Mouse (Mus musculus) urinary bladder, adult 18-20 months (tissue): ENCODE data around the gene Lgals3bp.

Experiments used
- DNase-seq, 2 experiments: peaks; one replicate each; pipeline ENCODE4 v3.0.0; 2022; ENCODE audit warnings: low spot score in 2 of 2, mixed read lengths in 2 of 2

Lgals3bp gene

DNA sequence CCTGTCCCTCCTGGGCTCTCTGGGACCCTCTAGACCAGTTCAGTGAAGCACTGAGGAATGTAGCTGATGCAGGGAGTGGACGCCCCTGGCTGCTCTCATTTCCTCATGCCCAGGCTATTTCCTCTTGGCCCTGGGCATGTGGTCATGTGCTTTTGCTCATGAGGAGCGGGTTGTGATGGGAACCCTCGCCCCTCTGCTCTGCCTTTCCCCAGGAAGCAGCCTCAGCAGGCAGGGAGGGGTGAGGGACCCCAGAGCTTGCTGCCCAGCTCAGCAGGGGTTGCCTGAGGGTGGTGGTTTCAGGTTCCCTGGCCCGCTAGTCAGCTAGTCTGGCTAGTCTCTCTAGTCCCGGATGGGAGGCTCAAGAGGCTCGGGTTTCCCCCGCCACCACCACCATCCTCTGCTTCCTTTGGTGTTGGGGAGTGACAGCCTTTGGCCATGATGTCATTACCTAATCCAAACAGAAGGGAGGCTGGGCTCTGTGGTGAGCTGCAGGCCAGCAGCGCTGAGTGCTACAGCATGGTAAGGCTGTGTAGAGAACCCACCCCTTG, 38.8 kb downstream of the Lgals3bp start:
- peak in 1 of 2 experiments; percentile 60 for DNase-seq

DNA sequence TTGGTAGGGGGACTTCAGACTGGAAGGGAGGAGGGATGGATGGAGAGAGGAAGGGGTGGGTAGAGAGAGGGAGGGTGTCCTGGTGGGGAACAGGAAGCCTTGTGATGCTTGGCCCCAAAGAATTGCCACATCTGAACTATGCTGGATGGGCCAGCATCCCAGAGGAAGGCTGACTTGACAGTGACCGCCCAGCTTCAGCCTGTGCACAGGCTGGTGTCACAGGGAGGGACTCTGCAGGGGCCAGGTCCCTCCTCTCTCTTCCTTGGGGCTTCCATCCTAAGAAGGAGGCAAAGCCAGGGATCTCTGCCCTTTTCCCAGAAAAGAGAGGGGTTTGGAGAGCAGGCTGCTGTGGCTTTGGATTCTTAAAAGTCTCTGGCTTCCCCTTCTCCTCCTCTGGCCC, 39.4 kb downstream of the Lgals3bp start:
- no peak for DNase-seq

GRCm38 (mm10) chr11:118360907-118361341, 41.0 kb downstream of the Lgals3bp start:
- peak in 1 of 2 experiments; percentile 69 for DNase-seq

- DNase-seq: peak in 1 of 2 experiments; percentile 62
These were observed 41.4 kb downstream of the Lgals3bp start for GRCm38 (mm10) chr11:118360491-118360890.

DNA sequence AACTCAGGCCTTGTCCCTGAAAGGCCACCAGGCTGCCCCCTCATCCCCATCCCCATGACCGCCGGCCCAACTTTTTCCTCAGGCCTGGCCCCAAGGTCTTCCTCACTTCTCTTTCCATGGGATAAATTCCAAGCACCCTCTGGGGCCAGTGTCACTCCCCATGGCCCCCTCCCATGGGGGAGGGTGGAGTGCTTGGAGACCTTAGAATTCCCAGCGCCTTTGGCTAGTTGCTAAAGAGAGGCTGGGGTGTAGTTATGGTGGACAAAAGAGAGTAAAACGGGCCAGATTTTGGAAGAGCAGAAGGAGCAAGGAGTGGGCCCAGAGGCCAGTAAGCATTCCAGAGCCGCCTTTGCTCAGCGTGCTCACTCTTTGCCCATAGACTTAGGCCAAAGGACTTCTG, 46.3 kb downstream of the Lgals3bp start, which contains the start of gene Timp2:
Gene Timp2 (minus strand): TSS at position 101 of the 400 bp plus-strand sequence.
- DNase-seq: no peak

DNA sequence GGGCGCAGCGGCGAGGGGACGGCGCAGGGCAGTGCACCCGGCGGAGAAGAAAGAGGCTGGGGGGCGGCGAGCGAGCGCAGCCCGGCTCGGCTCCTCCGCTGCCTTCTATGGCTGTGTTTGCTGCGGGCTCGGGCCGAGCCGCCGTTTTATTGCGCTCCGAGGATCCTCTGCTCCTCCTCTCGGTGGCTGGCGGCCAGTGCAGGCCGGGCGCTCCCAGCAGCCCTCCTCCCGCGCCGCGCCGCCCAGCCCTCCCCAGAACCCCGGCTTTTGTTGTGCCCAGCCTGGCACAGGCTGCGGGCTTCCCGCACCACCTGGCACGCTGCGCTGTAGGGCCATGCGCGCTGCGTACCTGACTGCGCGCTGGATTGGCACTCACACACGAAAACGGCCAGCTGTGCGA, 46.7 kb downstream of the Lgals3bp start:
- DNase-seq: peak; percentile 80 to 85

DNA sequence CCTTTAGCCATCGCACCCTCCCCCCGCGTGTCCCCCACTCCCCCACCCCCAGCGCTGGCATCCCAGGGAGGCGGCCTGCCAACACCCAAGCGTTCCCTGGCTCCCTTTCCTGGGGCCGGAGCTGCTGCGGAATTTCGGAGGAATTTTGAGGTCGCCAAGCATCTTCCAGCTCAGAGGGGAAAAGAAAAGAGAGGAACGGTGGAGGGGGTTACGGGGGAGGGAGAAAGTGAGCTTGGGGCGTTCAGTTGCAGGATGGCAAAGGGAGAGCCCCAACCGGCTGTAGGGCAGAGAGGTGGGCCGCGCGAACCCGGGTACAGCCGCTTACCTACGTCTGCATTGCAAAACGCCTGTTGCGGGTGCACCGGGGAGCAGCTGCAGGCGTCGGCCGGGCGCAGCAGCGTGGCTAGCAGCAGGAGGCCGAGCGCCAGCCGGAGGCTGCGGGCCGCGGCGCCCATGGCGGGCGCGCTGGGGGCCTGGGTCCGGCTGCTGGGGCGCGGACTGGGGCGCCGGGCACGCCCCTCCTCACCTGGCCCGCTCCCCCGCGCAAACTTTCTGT, 47.2 kb downstream of the Lgals3bp start:
- no peak for DNase-seq

DNA sequence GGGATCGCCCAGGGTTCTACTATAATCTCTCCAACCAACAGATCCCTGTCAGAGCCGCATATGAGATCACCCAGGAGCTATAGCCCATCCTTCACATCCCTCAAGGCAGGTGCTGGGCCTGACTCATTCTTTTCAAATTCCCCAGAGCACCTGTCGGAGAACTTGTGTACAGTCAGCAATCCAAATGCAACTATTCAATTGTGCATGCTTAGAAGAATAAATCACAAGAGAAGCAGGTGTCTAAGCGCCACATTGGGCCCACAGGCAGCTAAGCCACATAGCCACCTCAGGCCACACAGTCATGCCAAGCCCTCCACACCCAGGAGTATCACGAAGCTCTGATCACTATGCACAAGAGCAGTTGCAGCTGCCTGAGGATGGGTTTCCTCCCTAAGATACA, 52.4 kb downstream of the Lgals3bp start:
- DNase-seq: no peak

GRCm38 (mm10) chr11:118348877-118349276, 53.0 kb downstream of the Lgals3bp start:
- DNase-seq: peak in 1 of 2 experiments; percentile 64

DNA sequence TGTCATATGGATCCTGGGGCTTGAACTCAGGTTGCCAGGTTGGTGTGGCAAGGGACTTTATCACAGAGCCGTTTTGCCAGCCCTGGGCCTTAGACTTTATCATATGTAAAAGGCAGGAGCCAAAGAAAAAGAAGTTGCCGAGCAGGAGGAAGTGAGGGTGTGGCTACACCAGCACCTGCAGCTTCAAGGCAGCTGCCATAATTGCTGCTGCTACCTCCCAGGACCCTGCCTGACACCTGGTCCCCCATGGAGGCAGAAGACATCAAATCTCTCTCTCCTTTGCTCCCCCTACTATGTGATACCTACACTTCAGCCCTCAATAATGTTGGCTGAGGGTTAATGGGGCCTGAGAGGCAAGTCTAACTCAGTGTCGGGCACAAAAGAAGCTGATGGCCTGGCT, 53.5 kb downstream of the Lgals3bp start:
- DNase-seq: no peak

GRCm38 (mm10) chr11:118347911-118348310, 54.0 kb downstream of the Lgals3bp start:
- no peak for DNase-seq

GRCm38 (mm10) chr11:118347391-118347790, 54.5 kb downstream of the Lgals3bp start:
- no peak for DNase-seq

- DNase-seq: no peak
These were observed 55.3 kb downstream of the Lgals3bp start for GRCm38 (mm10) chr11:118346395-118347096.

DNA sequence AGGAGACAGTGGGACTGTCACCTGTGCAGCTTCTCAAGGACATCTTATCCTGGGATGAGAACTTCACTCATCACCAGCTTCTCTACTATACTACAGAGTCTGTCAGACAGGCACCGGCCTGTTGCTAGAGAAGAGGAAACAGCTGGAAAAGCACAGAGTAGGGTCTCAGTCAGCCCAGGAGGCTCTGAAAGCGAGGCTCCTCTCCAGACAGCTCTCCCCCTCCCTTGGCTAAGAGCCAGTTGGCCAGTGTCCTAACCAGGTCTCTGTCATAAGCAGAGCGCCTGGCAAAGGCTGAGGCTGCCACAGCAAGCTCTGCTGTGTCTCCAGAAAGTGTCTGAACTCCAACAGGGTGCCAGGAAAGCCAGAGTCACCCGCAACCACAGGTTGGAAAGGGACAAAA, 56.2 kb downstream of the Lgals3bp start:
- no peak for DNase-seq

DNA sequence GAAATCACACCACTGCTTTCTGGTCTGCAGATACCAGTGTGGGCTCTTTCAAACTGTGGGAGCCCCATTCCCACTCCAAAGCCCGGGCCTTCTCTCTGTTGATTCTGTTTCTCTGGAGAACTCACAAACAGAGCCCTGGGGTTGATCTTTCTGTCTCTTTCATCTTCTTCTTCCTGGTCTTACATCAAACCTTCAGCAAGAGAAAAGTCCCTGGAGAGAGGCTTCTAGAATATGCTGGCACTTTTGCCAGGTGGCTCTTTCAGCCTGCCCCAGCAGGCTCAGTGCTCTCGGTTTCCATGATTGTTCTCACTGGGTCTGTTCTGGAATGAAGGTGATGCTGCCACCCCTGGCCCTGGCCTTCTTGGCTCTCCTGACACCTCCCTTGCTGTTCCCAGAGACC, 58.3 kb downstream of the Lgals3bp start:
- no peak for DNase-seq
